Mouse (Mus musculus) liver, adult 2 months (tissue): ENCODE data around the gene Rab38. TPM values are rescaled to one million over a fixed set of nuclear protein-coding genes. Genes with fewer than 3 reads are reported as not detected.
A peak's percentile ranks its signal among the peaks of the same experiment; 100 is the strongest.

ENCODE experiments used
- DNase-seq: peaks from one replicate; pipeline ENCODE4 v3.0.0-alpha.2; 2011; ENCODE audit warnings: low read depth, low spot score; ENCODE audit errors: extremely low read depth
- H3K27ac ChIP-seq: fragments of 200-500 bp; replicated peaks from 2 replicates; pipeline ENCODE4 v1.5.1; 2012; ENCODE audit warnings: low read depth, mild to moderate bottlenecking, control low read depth, inconsistent platforms, low read length; ENCODE audit not compliant: insufficient read depth
- H3K27me3 ChIP-seq: fragments of 200-500 bp; 2 replicates; pipeline ENCODE4 v1.6.1; 2012; ENCODE audit warnings: mild to moderate bottlenecking, moderate library complexity, low read length, inconsistent platforms; ENCODE audit not compliant: control insufficient read depth, insufficient read depth
- H3K36me3 ChIP-seq: fragments of 200-500 bp; 2 replicates; pipeline ENCODE4 v1.6.1; 2012; ENCODE audit warnings: low read length, inconsistent platforms; ENCODE audit not compliant: control insufficient read depth, insufficient read depth
- H3K4me1 ChIP-seq: fragments of 200-500 bp; 2 replicates; pipeline ENCODE4 v1.6.1; 2011; ENCODE audit warnings: low read length; ENCODE audit not compliant: control insufficient read depth, insufficient read depth
- H3K4me3 ChIP-seq: fragments of 200-500 bp; 2 replicates; pipeline ENCODE4 v1.5.1; 2011; ENCODE audit warnings: low read depth, mild to moderate bottlenecking, control low read depth, low read length, moderate library complexity; ENCODE audit not compliant: insufficient read depth
- H3K79me2 ChIP-seq: fragments of 200-500 bp; 2 replicates; pipeline ENCODE4 v1.6.1; 2012; ENCODE audit warnings: inconsistent platforms, mild to moderate bottlenecking, low read length, moderate library complexity; ENCODE audit not compliant: control insufficient read depth, insufficient read depth
- H3K9ac ChIP-seq: fragments of 200-500 bp; 2 replicates; pipeline ENCODE4 v1.6.1; 2012; ENCODE audit warnings: low read depth, mild to moderate bottlenecking, control low read depth, inconsistent platforms, low read length
- CTCF ChIP-seq: fragments of 200-500 bp; IDR thresholded peaks from 2 replicates; pipeline ENCODE4 v1.5.1; 2011; ENCODE audit warnings: low read depth, low read length, control low read depth
- POLR2A ChIP-seq: fragments of 200-500 bp; IDR thresholded peaks from 2 replicates; pipeline ENCODE4 v1.6.1; 2011; ENCODE audit warnings: low read length, control low read depth; ENCODE audit not compliant: insufficient read depth; ENCODE audit errors: extremely low read depth
- WGBS: fragments of 180-500 bp; shearing (Covaris S2); methylation state at CpG from one replicate; pipeline ENCODE4 v1.1.7; 2018; 5-methylcytosine and 5-hydroxymethylcytosine counted together
- polyA plus RNA-seq: library from polyadenylated mRNA; depleted of rRNA; stranded (reverse); fragments of >200 nt; gene quantifications from 2 replicates; pipeline ENCODE4 v1.2.3, GENCODE M21; 2012
- total RNA-seq: library from RNA; depleted of rRNA; stranded (reverse); fragments of >200 nt; gene quantifications from 2 replicates; pipeline ENCODE4 v1.2.3, GENCODE M21; 2014

Rab38 gene
- total and polyA plus RNA-seq, 2 experiments, result 0.39 to 1.0 TPM

- TF ChIP-seq POLR2A (no peak), CTCF (no peak)
- H3K79me2 ChIP-seq, result no peaks in the 10 kb centered on the region
- no peak overlapping the region for H3K9ac ChIP-seq
- H3K27me3 ChIP-seq, result no peaks in the 10 kb centered on the region
- peak; percentile 4 for DNase-seq
- peaks cover 3% of the 10 kb centered on the region; the same call in 1 of the 2 replicates for H3K4me1 ChIP-seq
- H3K27ac ChIP-seq, result no peak overlapping the region
- H3K4me3 ChIP-seq, result no peak overlapping the region
- WGBS, result 49% methylated on average over 7 of the region's 7 CpGs
- no peaks in the 10 kb centered on the region for H3K36me3 ChIP-seq
These were observed 52.6 kb downstream of the Rab38 start for GRCm38 (mm10) chr7:88482628-88483027.

GRCm38 (mm10) chr7:88491020-88491419 is 60.9 kb downstream of the Rab38 start:
- no peaks in the 10 kb centered on the region for H3K79me2 ChIP-seq
- no peaks in the 10 kb centered on the region for H3K36me3 ChIP-seq
- H3K4me1 ChIP-seq, result no peaks in the 10 kb centered on the region
- H3K4me3 ChIP-seq, result no peak overlapping the region
- no peak for DNase-seq
- WGBS, result 27% methylated on average over 2 of the region's 2 CpGs
- no peak for TF ChIP-seq POLR2A
- no peak for TF ChIP-seq CTCF
- no peak overlapping the region for H3K9ac ChIP-seq
- no peak overlapping the region for H3K27ac ChIP-seq
- H3K27me3 ChIP-seq, result no peaks in the 10 kb centered on the region

- H3K4me1 ChIP-seq, result no peaks in the 10 kb centered on the region
- 69% methylated on average over 5 of the region's 5 CpGs for WGBS
These were observed 72.2 kb downstream of the Rab38 start for GRCm38 (mm10) chr7:88502217-88502817.

GRCm38 (mm10) chr7:88509748-88510147 is 79.7 kb downstream of the Rab38 start:
- Histone ChIP-seq H3K4me3 (no peak overlapping the region), H3K79me2 (no peaks in the 10 kb centered on the region), H3K4me1 (no peaks in the 10 kb centered on the region), H3K27ac (no peak overlapping the region), H3K27me3 (no peaks in the 10 kb centered on the region), H3K9ac (no peak overlapping the region), H3K36me3 (no peaks in the 10 kb centered on the region)
- DNase-seq, result no peak
- no peak for TF ChIP-seq POLR2A
- TF ChIP-seq CTCF, result no peak
- WGBS, result 80% methylated on average over 2 of the region's 2 CpGs

More at GRCm38 (mm10) chr7:88502217-88502817, 72.2 kb downstream of the Rab38 start:
- Histone ChIP-seq H3K79me2 (no peaks in the 10 kb centered on the region), H3K9ac (no peak overlapping the region), H3K27ac (no peak overlapping the region), H3K4me3 (no peak overlapping the region), H3K36me3 (no peaks in the 10 kb centered on the region), H3K27me3 (no peaks in the 10 kb centered on the region)
- no peak for DNase-seq
- TF ChIP-seq POLR2A (no peak), CTCF (no peak)

GRCm38 (mm10) chr7:88522481-88522880 is 92.4 kb downstream of the Rab38 start:
- whole genome bisulfite sequencing, result 74% methylated on average over 1 of the region's 1 CpGs
- H3K27ac ChIP-seq, result no peak overlapping the region
- no peak for DNase-seq
- no peak for TF ChIP-seq POLR2A
- no peak for TF ChIP-seq CTCF
- H3K9ac ChIP-seq, result no peak overlapping the region
- H3K79me2 ChIP-seq, result no peaks in the 10 kb centered on the region
- no peaks in the 10 kb centered on the region for H3K27me3 ChIP-seq
- H3K4me3 ChIP-seq, result no peak overlapping the region
- no peaks in the 10 kb centered on the region for H3K36me3 ChIP-seq
- no peaks in the 10 kb centered on the region for H3K4me1 ChIP-seq

GRCm38 (mm10) chr7:88527100-88527671 is 97.1 kb downstream of the Rab38 start:
- no peak for TF ChIP-seq CTCF
- TF ChIP-seq POLR2A, result no peak
- no peak overlapping the region for H3K27ac ChIP-seq
- H3K27me3 ChIP-seq, result no peaks in the 10 kb centered on the region
- H3K79me2 ChIP-seq, result no peaks in the 10 kb centered on the region
- 2% methylated on average over 1 of the region's 1 CpGs for WGBS
- no peak overlapping the region for H3K9ac ChIP-seq
- no peak for DNase-seq
- no peak overlapping the region for H3K4me3 ChIP-seq
- H3K36me3 ChIP-seq, result no peaks in the 10 kb centered on the region
- H3K4me1 ChIP-seq, result no peaks in the 10 kb centered on the region
